Mouse (Mus musculus) lung, postnatal 14 days (tissue): ENCODE measurements at regions not wholly inside any gene's neighbourhood (a gene's known extent, or its start where the extent isn't known, plus 50 kb on each side); places are given as distances from the start of the nearest gene placed in this dataset.

Experiments used
- DNase-seq: peaks from one replicate; pipeline ENCODE4 v3.0.0; 2021

- DNase-seq: no peak
Measured at GRCm38 (mm10) chr11:22644877-22645276, 133.0 kb downstream of the Tmem17 start.

GRCm38 (mm10) chr11:22646192-22646936 lies 134.5 kb downstream of the Tmem17 start:
- DNase-seq: no peak

GRCm38 (mm10) chr11:22648275-22648674 lies 136.4 kb downstream of the Tmem17 start:
- DNase-seq: no peak

GRCm38 (mm10) chr11:22650771-22651170 lies 138.9 kb downstream of the Tmem17 start:
- DNase-seq: no peak

GRCm38 (mm10) chr11:22651313-22651712 lies 139.4 kb downstream of the Tmem17 start:
- DNase-seq: no peak

- no peak for DNase-seq
Measured at GRCm38 (mm10) chr11:22651911-22652310, 140.0 kb downstream of the Tmem17 start.

- DNase-seq: no peak
Measured at GRCm38 (mm10) chr11:22652931-22653330, 141.0 kb downstream of the Tmem17 start.

GRCm38 (mm10) chr11:22653366-22653765 lies 141.5 kb downstream of the Tmem17 start:
- DNase-seq: no peak

GRCm38 (mm10) chr11:22657635-22658034 lies 145.7 kb downstream of the Tmem17 start:
- no peak for DNase-seq

GRCm38 (mm10) chr11:22661072-22661471 lies 149.2 kb downstream of the Tmem17 start:
- DNase-seq: no peak

- DNase-seq: no peak
Measured at GRCm38 (mm10) chr11:22661713-22662551, 150.0 kb downstream of the Tmem17 start.

- no peak for DNase-seq
Measured at GRCm38 (mm10) chr11:22665978-22666377, 154.1 kb downstream of the Tmem17 start.

- DNase-seq: no peak
Measured at GRCm38 (mm10) chr11:22666378-22666777, 154.5 kb downstream of the Tmem17 start.

- DNase-seq: no peak
Measured at GRCm38 (mm10) chr11:22668220-22668619, 156.3 kb downstream of the Tmem17 start.

GRCm38 (mm10) chr11:22669267-22669666 lies 157.4 kb downstream of the Tmem17 start:
- no peak for DNase-seq

GRCm38 (mm10) chr11:22671791-22672490 lies 160.1 kb downstream of the Tmem17 start:
- DNase-seq: no peak

GRCm38 (mm10) chr11:22675047-22675446 lies 163.2 kb downstream of the Tmem17 start:
- no peak for DNase-seq

- DNase-seq: no peak
Measured at GRCm38 (mm10) chr11:22675754-22676153, 163.9 kb downstream of the Tmem17 start.

- DNase-seq: peak; percentile 47
Measured at GRCm38 (mm10) chr11:22677337-22677736, 165.4 kb downstream of the Tmem17 start.

GRCm38 (mm10) chr11:22684576-22684975 lies 172.7 kb downstream of the Tmem17 start:
- DNase-seq: no peak

- DNase-seq: no peak
Measured at GRCm38 (mm10) chr11:22690829-22691228, 169.9 kb downstream of the B3gnt2 start.

- no peak for DNase-seq
Measured at GRCm38 (mm10) chr11:22692281-22692857, 168.4 kb downstream of the B3gnt2 start.

- DNase-seq: no peak
Measured at GRCm38 (mm10) chr11:22692941-22693341, 167.8 kb downstream of the B3gnt2 start.
